Mouse (Mus musculus): ENCODE results near the gene Ppp1r9b. TPM values are rescaled to one million over a fixed set of nuclear protein-coding genes. Genes with fewer than 3 reads are reported as not detected.

The Ppp1r9b gene
- polyA plus RNA-seq, 1 experiment from 2014 or later = 14.4 TPM

DNA sequence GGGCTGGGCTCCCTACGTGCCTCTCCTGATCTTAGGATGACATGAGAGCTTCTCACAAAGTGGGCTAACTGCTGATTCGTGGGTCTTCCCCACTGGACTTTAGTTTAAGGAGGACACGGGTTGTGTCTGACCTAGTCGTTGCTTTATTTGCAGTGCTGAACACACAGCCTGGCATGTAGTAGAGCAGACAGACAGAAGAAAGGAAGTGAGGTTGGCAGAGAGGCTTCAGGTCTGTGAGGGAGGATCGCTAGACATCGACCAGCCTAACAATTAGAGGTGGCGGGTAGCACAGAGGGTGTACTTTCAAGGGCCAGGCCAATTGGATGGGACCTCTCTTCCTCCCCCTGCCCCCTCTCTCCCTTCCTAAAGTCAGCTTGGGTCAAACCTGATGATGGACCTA is 52.8 kb downstream of the Ppp1r9b start:
- Histone ChIP-seq H3K36me3 (ENCODE audit: control insufficient read depth, insufficient read depth, low read length) (no peaks in the 10 kb centered on the region), H3K9me3 (ENCODE audit: control insufficient read depth, low read length) (no peaks in the 10 kb centered on the region), H3K4me3 (ENCODE audit: low read depth, low read length) (no peak overlapping the region), H3K4me1 (ENCODE audit: control insufficient read depth, insufficient read depth, low read length) (peaks cover 4% of the 10 kb centered on the region; the same call in 1 of the 2 replicates), H3K27me3 (ENCODE audit: control insufficient read depth, insufficient read depth, low read length) (no peaks in the 10 kb centered on the region), H3K9ac (ENCODE audit: low read length) (no peak overlapping the region), H3K27ac (replicated peaks; ENCODE audit: low read depth, low read length) (no peak overlapping the region), H3K4me2 (ENCODE audit: low read depth, severe bottlenecking) (no peak overlapping the region)
- DNase-seq (ENCODE audit: low spot score) = no peak
- 48% methylated on average over 7 of the region's 7 CpGs for WGBS
- ATAC-seq (ENCODE audit: insufficient number of reproducible peaks, low FRiP score, low TSS enrichment, low read depth) = no peak

DNA sequence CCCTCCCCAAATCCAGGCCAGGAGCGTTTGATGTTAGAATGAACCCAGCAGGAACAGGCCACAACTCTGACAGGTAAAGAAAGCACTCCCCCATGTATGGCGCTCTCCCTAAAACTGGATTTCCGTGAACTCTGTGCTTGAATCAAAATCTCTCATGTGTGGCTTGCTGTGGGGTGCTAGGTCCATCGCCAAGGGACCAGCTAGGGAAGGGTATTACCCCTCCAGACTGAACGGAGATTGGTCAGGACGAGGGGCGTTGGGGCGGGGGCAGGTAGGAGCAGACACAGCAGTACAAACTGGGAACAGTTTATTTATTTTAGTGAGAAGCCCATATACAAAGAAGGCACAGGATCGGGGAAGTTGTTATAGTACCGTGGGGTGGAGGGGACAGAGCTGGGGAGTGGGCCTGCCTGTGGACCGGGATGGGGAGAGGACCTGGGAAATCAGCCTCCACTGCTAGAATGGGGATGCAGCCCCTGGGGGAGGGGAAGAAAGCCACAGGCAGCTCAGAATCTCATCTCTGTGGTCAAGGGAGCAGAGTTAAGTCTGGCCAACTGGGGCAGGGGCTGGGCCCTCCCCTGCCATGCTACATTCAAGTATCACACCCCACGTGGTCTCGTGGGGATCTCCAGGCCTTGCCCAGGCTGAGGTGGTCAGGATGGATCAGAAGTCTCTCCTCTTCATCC is 53.5 kb downstream of the Ppp1r9b start:
- 48% methylated on average over 12 of the region's 13 CpGs for WGBS
- no peak for DNase-seq (ENCODE audit: low spot score)
- Histone ChIP-seq H3K36me3 (ENCODE audit: control insufficient read depth, insufficient read depth, low read length) (no peaks in the 10 kb centered on the region), H3K4me1 (ENCODE audit: control insufficient read depth, insufficient read depth, low read length) (peaks cover 4% of the 10 kb centered on the region; the same call in 1 of the 2 replicates), H3K9ac (ENCODE audit: low read length) (no peak overlapping the region), H3K9me3 (ENCODE audit: control insufficient read depth, low read length) (no peaks in the 10 kb centered on the region), H3K27me3 (ENCODE audit: control insufficient read depth, insufficient read depth, low read length) (no peaks in the 10 kb centered on the region), H3K4me2 (ENCODE audit: low read depth, severe bottlenecking) (no peak overlapping the region), H3K27ac (replicated peaks; ENCODE audit: low read depth, low read length) (no peak overlapping the region), H3K4me3 (ENCODE audit: low read depth, low read length) (no peak overlapping the region)
- no peak for ATAC-seq (ENCODE audit: insufficient number of reproducible peaks, low FRiP score, low TSS enrichment, low read depth)

DNA sequence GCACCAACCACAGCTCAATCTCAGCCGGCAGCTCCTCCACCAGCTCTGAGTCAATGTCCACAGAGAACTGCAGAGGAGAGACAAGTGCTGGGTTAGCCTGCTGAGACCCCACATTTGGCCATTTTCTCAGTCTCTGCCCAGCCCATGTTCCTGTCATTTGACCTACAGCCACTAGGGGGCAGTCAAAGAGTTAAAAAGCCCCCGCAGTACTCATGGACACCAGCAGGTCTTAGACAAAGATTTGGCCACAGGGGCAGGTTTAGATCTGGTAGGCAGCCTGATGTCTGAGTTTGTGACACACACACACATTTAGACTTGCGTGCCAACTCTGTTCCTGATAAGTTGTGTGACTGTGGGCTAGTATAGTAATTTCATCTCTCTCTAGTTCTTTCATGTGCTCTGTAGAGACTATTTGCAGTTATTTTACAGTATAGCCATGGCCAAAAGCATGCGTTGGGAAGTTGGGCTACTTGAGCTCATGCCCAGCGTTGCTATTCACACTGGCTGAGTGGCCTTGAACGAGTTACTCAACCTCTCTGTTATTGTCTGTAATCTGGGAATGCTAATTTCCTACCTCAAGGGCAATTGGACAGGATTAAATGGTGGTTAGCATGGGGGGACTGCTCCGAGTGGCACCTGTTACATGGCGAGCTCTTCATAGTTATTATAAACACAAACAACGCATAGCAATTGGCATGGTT is 56.3 kb downstream of the Ppp1r9b start:
- 61% methylated on average over 9 of the region's 9 CpGs for WGBS
- no peak for ATAC-seq (ENCODE audit: insufficient number of reproducible peaks, low FRiP score, low TSS enrichment, low read depth)

DNA sequence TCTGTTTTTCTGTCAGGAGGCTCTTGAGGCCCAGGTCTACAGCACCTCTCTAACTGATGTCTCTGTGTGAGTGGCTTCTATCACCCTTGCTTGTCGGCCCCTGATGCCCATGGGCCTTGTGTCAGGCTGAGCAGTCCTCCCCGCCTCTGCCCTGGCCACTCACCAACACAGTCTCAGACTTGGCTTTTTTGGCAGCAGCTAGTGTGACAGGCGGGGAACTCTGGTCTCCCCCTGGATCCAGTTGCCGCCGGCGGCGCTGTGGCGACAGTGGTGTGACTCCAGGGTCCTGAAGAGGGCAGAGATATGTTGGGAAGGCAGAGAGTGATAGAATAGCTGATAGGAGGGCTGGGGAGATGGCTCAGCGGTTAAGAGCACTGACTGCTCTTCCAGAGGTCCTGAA is 62.2 kb downstream of the Ppp1r9b start:
- no peak overlapping the region for H3K4me2 ChIP-seq (ENCODE audit: low read depth, severe bottlenecking)
- DNase-seq (ENCODE audit: low spot score) = no peak
- ATAC-seq (ENCODE audit: insufficient number of reproducible peaks, low FRiP score, low TSS enrichment, low read depth) = no peak

More for the DNA sequence above, 56.3 kb downstream of the Ppp1r9b start:
- H3K27ac ChIP-seq (replicated peaks; ENCODE audit: low read depth, low read length) = no peak overlapping the region
- H3K27me3 ChIP-seq (ENCODE audit: control insufficient read depth, insufficient read depth, low read length) = no peaks in the 10 kb centered on the region
- no peak overlapping the region for H3K4me3 ChIP-seq (ENCODE audit: low read depth, low read length)
- peak; percentile 74 for DNase-seq (ENCODE audit: low spot score)
- no peak overlapping the region for H3K9ac ChIP-seq (ENCODE audit: low read length)
- H3K4me2 ChIP-seq (ENCODE audit: low read depth, severe bottlenecking) = no peak overlapping the region
- no peaks in the 10 kb centered on the region for H3K4me1 ChIP-seq (ENCODE audit: control insufficient read depth, insufficient read depth, low read length)
- H3K9me3 ChIP-seq (ENCODE audit: control insufficient read depth, low read length) = no peaks in the 10 kb centered on the region
- no peaks in the 10 kb centered on the region for H3K36me3 ChIP-seq (ENCODE audit: control insufficient read depth, insufficient read depth, low read length)

More for the DNA sequence above, 62.2 kb downstream of the Ppp1r9b start:
- Histone ChIP-seq H3K4me1 (ENCODE audit: control insufficient read depth, insufficient read depth, low read length) (peaks cover 5% of the 10 kb centered on the region; the same call in 1 of the 2 replicates), H3K9me3 (ENCODE audit: control insufficient read depth, low read length) (no peaks in the 10 kb centered on the region), H3K4me3 (ENCODE audit: low read depth, low read length) (no peak overlapping the region), H3K9ac (ENCODE audit: low read length) (no peak overlapping the region), H3K36me3 (ENCODE audit: control insufficient read depth, insufficient read depth, low read length) (no peaks in the 10 kb centered on the region), H3K27ac (replicated peaks; ENCODE audit: low read depth, low read length) (no peak overlapping the region), H3K27me3 (ENCODE audit: control insufficient read depth, insufficient read depth, low read length) (no peaks in the 10 kb centered on the region)
- 71% methylated on average over 9 of the region's 9 CpGs for WGBS

Other genes with a start within 250 kb of the Ppp1r9b start
- gene Cdc34b, start 249.3 kb upstream of the Ppp1r9b start, polyA plus RNA-seq (2014; fragmentation: Nextera tagmentation; extraction: Ambion mirVana) = not detected in 2 replicates
- not detected in 2 replicates for gene Tmem92, start 208.3 kb upstream of the Ppp1r9b start, polyA plus RNA-seq (2014; fragmentation: Nextera tagmentation; extraction: Ambion mirVana)
- 89.0 and 102 TPM in 2 replicates for gene Col1a1, start 54.8 kb upstream of the Ppp1r9b start, polyA plus RNA-seq (2014; fragmentation: Nextera tagmentation; extraction: Ambion mirVana)
- gene Hils1, start 23.4 kb upstream of the Ppp1r9b start, polyA plus RNA-seq (2014; fragmentation: Nextera tagmentation; extraction: Ambion mirVana) = not detected in 2 replicates
- 0.60 and 0.70 TPM in 2 replicates for gene Sgca, start 14.7 kb upstream of the Ppp1r9b start, polyA plus RNA-seq (2014; fragmentation: Nextera tagmentation; extraction: Ambion mirVana)
- 34.1 and 35.6 TPM in 2 replicates for gene Samd14, start 18.8 kb downstream of the Ppp1r9b start, polyA plus RNA-seq (2014; fragmentation: Nextera tagmentation; extraction: Ambion mirVana)
- gene Pdk2, start 50.3 kb downstream of the Ppp1r9b start, polyA plus RNA-seq (2014; fragmentation: Nextera tagmentation; extraction: Ambion mirVana) = 19.3 and 20.1 TPM in 2 replicates
- gene Itga3, start 85.8 kb downstream of the Ppp1r9b start, polyA plus RNA-seq (2014; fragmentation: Nextera tagmentation; extraction: Ambion mirVana) = 5.7 and 6.8 TPM in 2 replicates
- 5.4 and 6.7 TPM in 2 replicates for gene Dlx3, start 129.1 kb downstream of the Ppp1r9b start, polyA plus RNA-seq (2014; fragmentation: Nextera tagmentation; extraction: Ambion mirVana)
- 0.40 and 0.80 TPM in 2 replicates for gene Dlx4, start 155.2 kb downstream of the Ppp1r9b start, polyA plus RNA-seq (2014; fragmentation: Nextera tagmentation; extraction: Ambion mirVana)